Mouse (Mus musculus) ES-E14 (cell line): Measurements from ENCODE around the gene Arsb. TPM values are rescaled to one million over a fixed set of nuclear protein-coding genes. Genes with fewer than 3 reads are reported as not detected.

Source experiments
- DNase-seq: peaks from one replicate; pipeline ENCODE4 v3.0.0-alpha.2; 2013; ENCODE audit warnings: low read depth, low spot score
- H3K27ac ChIP-seq: 2 replicates; pipeline ENCODE4 v1.5.1; 2012; ENCODE audit warnings: low read depth, mild to moderate bottlenecking, low read length, moderate library complexity, mixed read lengths; ENCODE audit not compliant: poor library complexity, insufficient read depth, severe bottlenecking
- H3K36me3 ChIP-seq: 2 replicates; pipeline ENCODE4 v1.6.1; 2012; ENCODE audit warnings: mild to moderate bottlenecking, low read length, moderate library complexity, mixed read lengths; ENCODE audit not compliant: control insufficient read depth, poor library complexity, insufficient read depth, severe bottlenecking
- H3K4me1 ChIP-seq, 2 experiments: fragments of 150-350 bp in 1 of 2; sonication (generic) in 1 of 2; 2 replicates each; pipeline ENCODE4 v1.6.1; 2012; ENCODE audit warnings: low read length in 2 of 2, mild to moderate bottlenecking in 1 of 2, mixed read lengths in 1 of 2; ENCODE audit not compliant: control insufficient read depth in 2 of 2, insufficient read depth in 2 of 2, poor library complexity in 1 of 2
- H3K4me3 ChIP-seq, 2 experiments: fragments of 150-350 bp in 1 of 2; sonication (generic) in 1 of 2; 2 replicates each; pipeline ENCODE4 v1.5.1; 2012; ENCODE audit warnings: low read length in 2 of 2, low read depth in 1 of 2, mild to moderate bottlenecking in 1 of 2, mixed read lengths in 1 of 2; ENCODE audit not compliant: insufficient read depth in 1 of 2, poor library complexity in 1 of 2, severe bottlenecking in 1 of 2
- H3K9ac ChIP-seq: 2 replicates; pipeline ENCODE4 v1.6.1; 2012; ENCODE audit warnings: low read depth, mild to moderate bottlenecking, low read length, mixed read lengths; ENCODE audit not compliant: poor library complexity, insufficient read depth, severe bottlenecking
- H3K9me3 ChIP-seq: fragments of 150-350 bp; sonication (generic); 2 replicates; pipeline ENCODE4 v1.6.1; 2012; ENCODE audit warnings: low read depth, mild to moderate bottlenecking, low read length; ENCODE audit not compliant: control insufficient read depth, insufficient read depth
- CHD2 ChIP-seq: IDR thresholded peaks from 2 replicates; pipeline ENCODE4 v1.6.1; 2014; ENCODE audit warnings: mild to moderate bottlenecking, low read depth, low read length, inconsistent platforms
- HCFC1 ChIP-seq: IDR thresholded peaks from 2 replicates; pipeline ENCODE4 v1.6.1; 2012; ENCODE audit warnings: low read length, inconsistent platforms, borderline replicate concordance; ENCODE audit not compliant: insufficient read depth
- MAFK ChIP-seq: IDR thresholded peaks from 2 replicates; pipeline ENCODE4 v1.6.1; 2014; ENCODE audit warnings: mild to moderate bottlenecking, low read depth, low read length, inconsistent platforms; ENCODE audit not compliant: insufficient read depth
- ZC3H11A ChIP-seq: IDR thresholded peaks from 2 replicates; pipeline ENCODE4 v1.6.1; 2012; ENCODE audit warnings: low read depth, mild to moderate bottlenecking, inconsistent platforms, low read length, borderline replicate concordance
- ZNF384 ChIP-seq: IDR thresholded peaks from 2 replicates; pipeline ENCODE4 v1.6.1; 2012; ENCODE audit warnings: low read depth, low read length, inconsistent platforms
- in situ Hi-C, 2 experiments: fragments of 600-800 bp; cut with MboI; formaldehyde crosslinking; loops; one replicate each; pipeline ENCODE4 v1.15.1; 2025; ENCODE audit warnings: low sequenced_read_pairs in 2 of 2, inconsistent platforms in 1 of 2; ENCODE audit not compliant: unreplicated experiment in 2 of 2
- total RNA-seq: library from RNA; depleted of rRNA; stranded (reverse); fragments of 300-350 nt; gene quantifications from 2 replicates; pipeline ENCODE4 v1.2.3, GENCODE M21; 2012

The Arsb gene
- total RNA-seq, 1 experiment: 1.1 TPM

- no peak for DNase-seq
- no peak overlapping the region for H3K4me3 ChIP-seq
- no peaks in the 10 kb centered on the region for H3K4me1 ChIP-seq
- TF ChIP-seq ZNF384 (no peak), MAFK (no peak), HCFC1 (no peak), CHD2 (no peak), ZC3H11A (no peak)
- H3K9me3 ChIP-seq: no peaks in the 10 kb centered on the region
- H3K27ac ChIP-seq: no peak overlapping the region
- in situ Hi-C loops: loop anchor here in 1 of 2 experiments (5.0 kb wide), 1 partner anchor 1477 kb away; no protein-coding TSS in a partner anchor
- no peak overlapping the region for H3K9ac ChIP-seq
- no peaks in the 10 kb centered on the region for H3K36me3 ChIP-seq
Measured at GRCm38 (mm10) chr13:93820173-93820572, 48.7 kb downstream of the Arsb start.

GRCm38 (mm10) chr13:93822001-93822400 is 50.6 kb downstream of the Arsb start:
- Histone ChIP-seq H3K36me3 (no peaks in the 10 kb centered on the region), H3K4me1 (no peaks in the 10 kb centered on the region), H3K9ac (no peak overlapping the region), H3K4me3 (no peak overlapping the region), H3K27ac (no peak overlapping the region), H3K9me3 (no peaks in the 10 kb centered on the region)
- in situ Hi-C loops: loop anchor here in 1 of 2 experiments (5.0 kb wide), 1 partner anchor 1475 kb away; no protein-coding TSS in a partner anchor
- DNase-seq: no peak
- TF ChIP-seq HCFC1 (no peak), ZNF384 (no peak)

DNA sequence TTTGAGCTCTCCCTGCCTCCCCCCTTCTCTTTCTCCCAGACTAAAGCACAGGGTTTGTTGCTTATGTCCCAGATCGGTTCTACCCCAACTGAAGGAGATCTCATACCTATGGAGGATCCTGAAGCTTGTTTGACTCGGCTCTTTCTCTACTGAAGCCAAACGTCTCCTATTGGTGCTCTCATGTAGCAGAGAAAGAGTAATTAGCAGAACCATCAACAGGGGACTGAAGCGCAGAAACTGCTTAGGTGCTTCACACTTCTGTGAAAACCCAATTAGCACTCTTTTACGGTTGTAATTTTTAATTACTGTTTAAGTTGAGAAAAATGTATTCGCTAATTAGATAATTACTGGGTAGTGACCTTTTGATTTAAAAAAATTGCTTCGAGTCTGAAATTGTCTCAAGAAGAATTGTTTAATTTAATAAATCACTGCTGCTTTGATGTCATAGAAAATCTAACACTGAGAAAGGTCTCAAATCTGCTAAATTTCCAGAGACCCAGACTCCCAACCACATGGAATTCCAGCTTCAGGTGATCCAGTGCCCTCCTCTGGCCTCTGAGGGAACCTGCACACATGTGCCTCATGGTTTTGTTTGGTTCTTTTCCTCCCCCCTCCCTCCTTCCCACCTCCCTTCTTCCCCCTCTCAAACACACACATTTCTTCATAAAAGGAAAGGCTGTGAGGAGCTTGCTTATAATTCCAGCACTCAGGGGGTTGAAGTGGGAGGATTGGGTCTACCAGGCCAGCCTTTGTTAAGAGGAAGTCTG is 54.5 kb downstream of the Arsb start:
- Histone ChIP-seq H3K27ac (no peak overlapping the region), H3K9me3 (no peaks in the 10 kb centered on the region), H3K9ac (no peak overlapping the region), H3K36me3 (no peaks in the 10 kb centered on the region), H3K4me1 (no peaks in the 10 kb centered on the region), H3K4me3 (no peak overlapping the region)
- DNase-seq: no peak
- in situ Hi-C loops: no loop called here
- TF ChIP-seq CHD2: no peak
- no peak for TF ChIP-seq ZNF384
- TF ChIP-seq HCFC1: no peak
- TF ChIP-seq MAFK: no peak
- TF ChIP-seq ZC3H11A: no peak

- TF ChIP-seq CHD2 (no peak), ZNF384 (no peak), MAFK (no peak), HCFC1 (no peak), ZC3H11A (no peak)
- H3K4me3 ChIP-seq: no peak overlapping the region
- no peaks in the 10 kb centered on the region for H3K9me3 ChIP-seq
- no peaks in the 10 kb centered on the region for H3K4me1 ChIP-seq
- no peak overlapping the region for H3K27ac ChIP-seq
- no peak for DNase-seq
- no peak overlapping the region for H3K9ac ChIP-seq
- in situ Hi-C loops: no loop called here
- no peaks in the 10 kb centered on the region for H3K36me3 ChIP-seq
Measured at GRCm38 (mm10) chr13:93827745-93828144, 56.3 kb downstream of the Arsb start.
